Comparison of ENCODE assay signal across 12 mouse cellular contexts in the genomic region with DNA sequence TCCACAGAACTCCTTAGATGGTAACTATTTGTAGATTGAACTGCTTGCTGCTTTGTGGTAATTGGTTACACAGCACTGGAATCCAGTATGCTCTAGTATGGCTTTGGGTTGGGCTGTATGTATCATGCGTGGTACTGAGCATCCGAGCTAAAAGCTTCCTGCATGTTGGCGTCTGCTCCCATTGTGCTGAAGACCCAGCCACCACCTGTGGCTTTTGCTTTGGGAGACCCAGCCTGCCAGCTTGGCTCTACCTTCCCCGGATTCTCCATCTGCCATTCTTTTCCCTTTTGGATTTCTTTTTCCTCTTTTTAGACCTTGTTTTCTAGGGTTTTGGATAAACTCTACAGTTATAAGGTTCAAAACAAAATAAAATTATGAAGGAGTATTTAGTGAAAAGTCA. TPM values are rescaled to one million over a fixed set of nuclear protein-coding genes. Genes with fewer than 3 reads are reported as not detected.
DNase-seq lines count a peak whose midpoint lies in the region.
"Had no signal": no experiment of that assay in that cellular context is flagged by ENCODE, and none has a peak within 500 bp of the region (broad histone marks: within the 10 kb centered on the region; RNA-seq: fewer than 3 reads in every experiment).

No protein-coding gene starts in this region.

- peak; percentile 71 to 83 for DNase-seq in cerebellum, postnatal 14 days
- no peak for DNase-seq in cerebellum, adult 9-11 months
- peak; percentile 57 for DNase-seq in heart, adult 11 months
- no peak for DNase-seq in heart, postnatal 4 days
- DNase-seq: adrenal gland, adult 2 months; adrenal gland, postnatal 10 days; adrenal gland, postnatal 25 days; cerebellum, adult 11 months; cerebellum, adult 2 months; cerebellum, adult 9-10 months; cerebellum, postnatal 36 days; embryo, embryonic 11 days had no signal

RNA-seq across cellular contexts. Expression of gene Dhx32, which starts 7.6 kb away (rescaled TPM):
- total RNA-seq in heart, postnatal 4 days (2021): 10 to 100 TPM; 39.0 to 41.5 TPM

RNA-seq across cellular contexts. Expression of gene Fank1, which starts 13.5 kb away (rescaled TPM):
- not detected for total RNA-seq in heart, postnatal 4 days (2021)

Comparison
In these comparisons a context has a peak if more than half of its experiments do, and no peak if none do; other contexts are left out.
1. DNase-seq: peak in cerebellum, postnatal 14 days (2 of 2) and heart, adult 11 months (single experiment); none in cerebellum, adult 9-11 months (single experiment) and heart, postnatal 4 days (single experiment).